Mouse (Mus musculus) v-Abl transformed pro-B cells (cell line): Measurements from ENCODE around the gene Maats1.

Experiments used
- in situ Hi-C, 2 experiments: fragments of 400-800 bp; cut with MboI; formaldehyde crosslinking; loops; one replicate each; pipeline ENCODE4 v1.15.1; 2025; ENCODE audit not compliant: unreplicated experiment in 2 of 2

Maats1 gene

DNA sequence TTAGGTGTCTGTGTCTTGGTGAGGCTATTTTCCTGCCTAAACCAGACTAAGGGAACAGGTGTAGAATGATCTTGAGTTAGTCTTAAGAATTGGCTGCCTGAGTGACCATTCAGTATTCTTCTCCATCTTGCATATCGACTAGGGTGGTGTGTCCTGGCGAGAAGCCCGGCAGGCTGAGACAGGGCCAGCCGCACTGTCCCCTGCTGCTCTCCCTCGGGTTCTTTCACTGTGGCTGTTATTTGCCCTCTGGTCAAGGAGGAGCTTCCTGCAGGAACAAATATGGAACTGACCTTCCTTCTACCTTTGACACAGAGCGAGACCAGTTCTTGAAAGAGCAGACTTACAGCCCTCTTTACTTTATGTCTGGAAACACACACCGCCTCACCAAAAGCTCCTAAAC, 10.1 kb upstream of the Maats1 start:
- in situ Hi-C loops: no loop called here

DNA sequence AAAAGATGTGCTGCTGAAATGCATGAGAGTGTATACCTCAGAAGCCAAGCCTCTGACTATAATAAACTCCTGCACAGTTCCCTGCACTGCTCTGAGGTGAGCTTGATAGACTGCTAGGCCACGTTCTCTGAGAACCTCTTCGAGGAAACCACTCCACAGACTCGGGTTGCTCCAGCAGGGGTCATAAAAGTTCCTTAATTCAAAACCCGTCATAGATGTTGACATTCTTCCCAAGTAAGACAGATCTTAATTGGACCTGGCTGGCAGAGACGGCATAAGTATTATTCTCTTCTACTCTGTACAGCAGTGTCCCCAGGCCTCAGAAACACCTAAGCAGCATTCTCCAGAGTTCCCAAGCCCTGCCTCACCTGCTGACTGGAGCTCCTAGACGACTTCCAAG, 9.0 kb upstream of the Maats1 start:
- in situ Hi-C loops: no loop called here

DNA sequence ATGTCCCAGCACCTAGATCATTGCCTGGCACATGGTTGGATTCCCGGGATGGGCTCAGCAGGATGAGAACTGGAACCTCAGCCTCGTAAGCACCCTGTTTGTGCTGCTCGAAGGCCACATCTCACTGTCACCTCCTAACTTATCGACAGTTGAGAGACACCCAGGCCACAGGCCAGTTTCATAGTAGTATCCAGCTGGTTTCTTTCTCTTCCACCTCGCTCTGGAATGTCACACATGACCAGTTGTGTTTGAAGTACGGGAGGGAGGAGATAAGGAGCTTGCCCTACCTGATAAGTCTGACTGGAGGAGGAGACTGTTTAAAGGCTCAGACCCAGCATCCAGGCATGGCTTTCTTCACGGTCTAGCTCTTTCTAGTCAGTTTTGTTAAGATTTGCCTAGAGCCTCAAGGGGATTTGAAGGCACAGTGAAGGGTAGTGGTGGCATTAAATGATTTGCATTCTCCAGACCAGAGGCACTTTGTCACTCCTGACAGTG, 8.5 kb upstream of the Maats1 start:
- in situ Hi-C loops: no loop called here

DNA sequence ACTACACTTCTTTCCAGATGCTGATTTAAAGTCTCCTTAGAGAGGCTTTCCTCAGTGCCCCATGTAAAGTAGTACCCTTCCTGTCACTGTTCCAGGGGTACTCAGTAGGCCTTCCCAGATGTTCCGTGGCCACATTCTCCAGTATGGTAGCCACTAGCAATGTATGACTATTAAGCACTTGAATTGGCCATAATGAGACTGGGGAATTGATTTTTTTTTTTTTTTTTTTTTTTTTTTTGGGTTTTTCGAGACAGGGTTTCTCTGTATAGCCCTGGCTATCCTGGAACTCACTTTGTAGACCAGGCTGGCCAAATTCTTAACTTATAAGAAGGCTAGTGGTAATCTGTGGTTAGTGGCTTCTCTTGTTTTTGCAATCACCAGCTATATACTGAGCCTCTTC, 7.9 kb upstream of the Maats1 start:
- in situ Hi-C loops: loop anchor here (5.0 to 25.0 kb wide), 8 partner anchors 132 to 712 kb away; partner anchors contain the start of gene Upk1b (in 1 of the 2)

DNA sequence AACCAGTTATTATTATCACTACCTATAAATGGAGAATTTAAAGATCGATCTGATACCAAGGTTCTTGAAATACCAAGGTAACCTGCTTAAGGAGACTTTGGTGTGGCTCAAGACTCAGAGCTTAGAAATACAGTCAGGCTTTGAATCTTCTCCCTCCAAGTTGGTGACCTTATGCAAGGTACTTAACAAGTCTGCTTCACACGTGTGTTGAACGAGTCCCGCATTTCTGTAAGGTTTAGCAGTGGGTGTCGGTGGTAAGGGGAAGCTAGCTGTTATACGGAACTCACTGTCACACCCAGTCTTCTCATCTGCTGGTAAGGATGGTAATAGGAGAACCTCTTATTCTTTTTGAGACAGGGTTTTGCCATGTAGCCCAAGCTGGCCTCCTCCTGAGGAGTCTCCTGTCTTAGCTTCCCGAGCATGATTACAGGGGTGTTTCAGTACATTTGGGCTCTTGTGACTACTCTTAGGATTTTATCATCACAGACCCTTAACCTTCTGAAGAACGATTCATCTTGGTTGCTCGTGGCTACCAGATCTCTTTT, 6.3 kb upstream of the Maats1 start:
- in situ Hi-C loops: loop anchor here (5.0 to 25.0 kb wide), 8 partner anchors 134 to 714 kb away; partner anchors contain the start of gene Upk1b (in 1 of the 2)

DNA sequence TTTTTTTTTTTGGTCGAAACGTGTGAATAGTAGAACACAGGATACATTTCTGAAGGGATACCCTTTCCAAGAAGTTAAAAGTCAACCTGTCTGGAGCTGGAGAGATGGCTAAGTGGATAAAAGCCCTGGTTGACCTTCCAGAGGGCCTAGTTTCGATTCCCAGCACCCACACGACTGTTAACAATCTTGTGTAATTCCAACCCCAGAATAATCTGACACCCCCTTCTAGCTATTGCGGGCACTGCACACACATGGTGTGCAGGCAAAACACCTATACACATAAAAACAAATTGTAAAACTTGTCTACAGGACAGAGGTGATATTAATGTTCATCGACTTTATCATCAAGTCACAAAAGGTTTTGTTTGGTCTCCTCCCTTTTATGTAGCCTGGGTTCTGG, 5.6 kb upstream of the Maats1 start:
- in situ Hi-C loops: loop anchor here (5.0 to 25.0 kb wide), 8 partner anchors 135 to 715 kb away; partner anchors contain the start of gene Upk1b (in 1 of the 2)

DNA sequence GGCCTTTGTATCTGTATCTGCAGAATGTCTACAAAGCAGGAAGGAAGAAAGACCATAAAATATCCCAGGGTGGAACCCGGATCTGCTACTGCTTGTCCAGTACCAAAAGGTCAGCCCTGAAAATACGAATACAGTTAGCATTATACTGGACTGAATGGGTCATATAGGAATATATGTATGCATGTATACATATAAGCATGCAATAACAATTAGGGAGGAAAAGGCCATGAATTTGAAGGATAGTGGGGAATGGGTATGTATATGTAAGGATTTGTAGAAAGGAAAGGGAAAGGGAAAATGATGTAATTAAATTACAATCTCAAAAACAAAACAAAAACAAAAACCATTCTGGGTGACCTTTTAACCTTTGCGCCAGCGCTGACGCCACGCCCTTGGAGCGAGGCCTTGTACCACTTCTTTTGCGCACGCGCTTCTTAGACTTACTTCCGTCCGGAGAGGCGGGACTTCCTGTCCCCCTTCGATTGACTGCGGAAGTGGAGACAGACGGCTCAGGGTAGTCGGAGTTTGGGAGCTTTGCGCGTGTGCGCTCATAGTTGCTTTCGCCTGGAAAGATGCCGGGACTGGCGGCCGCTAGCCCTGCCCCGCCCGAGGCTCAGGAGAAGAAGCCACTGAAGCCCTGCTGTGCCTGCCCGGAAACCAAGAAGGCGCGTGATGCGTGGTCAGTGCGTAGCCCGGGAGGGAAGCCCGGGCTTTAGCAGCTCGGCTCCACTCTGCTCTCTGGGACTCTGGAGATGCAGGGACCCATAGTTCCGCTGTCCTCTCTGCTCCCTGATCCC, 4.8 kb upstream of the Maats1 start, which contains the start of the genes Cox17 and Gm21987:
Gene Cox17, plus strand, starts transcription at position 463 of the 797 bp plus-strand sequence.
Gene Gm21987, plus strand, starts transcription at position 512 of the 797 bp plus-strand sequence.
- in situ Hi-C loops: loop anchor here (5.0 to 25.0 kb wide), 8 partner anchors 136 to 716 kb away; partner anchors contain the start of gene Upk1b (in 1 of the 2)

DNA sequence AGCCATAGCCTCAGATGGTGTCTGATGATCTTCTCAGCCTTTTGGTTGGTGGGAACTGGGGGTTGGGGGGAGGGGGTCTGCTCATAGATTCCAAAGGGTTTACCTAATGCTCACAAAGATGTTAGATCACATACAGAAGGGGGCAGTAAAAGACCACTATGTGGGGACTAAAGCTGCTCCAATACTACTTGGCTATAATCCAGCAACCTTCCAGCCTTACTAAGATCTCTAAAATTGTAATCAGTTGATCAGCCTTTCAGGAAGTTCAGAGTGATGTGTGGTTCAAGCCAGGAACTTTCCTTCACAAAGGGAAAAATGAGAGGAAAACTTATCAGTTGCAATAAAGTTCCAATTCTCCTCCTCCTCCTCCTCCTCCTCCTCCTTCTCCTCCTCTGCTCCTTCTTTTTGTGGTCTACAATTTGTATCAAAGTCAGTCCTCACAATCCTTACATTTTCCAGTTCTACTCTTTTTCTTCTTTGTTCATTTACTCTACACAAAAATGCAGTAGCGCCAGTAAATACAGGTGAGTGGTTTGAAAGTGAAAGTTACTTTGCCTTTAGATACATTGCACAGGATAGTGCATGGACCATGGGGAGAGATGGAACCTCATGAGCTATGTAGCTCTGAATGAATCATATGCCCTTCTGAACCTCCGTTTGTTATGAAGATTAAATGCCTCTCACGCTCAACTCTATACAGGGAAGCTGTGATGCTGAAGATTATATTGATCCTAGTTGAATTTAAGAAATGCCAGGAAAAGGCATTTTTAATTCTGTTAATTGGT, 3.2 kb upstream of the Maats1 start:
- in situ Hi-C loops: loop anchor here (5.0 to 25.0 kb wide), 8 partner anchors 137 to 717 kb away; partner anchors contain the start of gene Upk1b (in 1 of the 2)

DNA sequence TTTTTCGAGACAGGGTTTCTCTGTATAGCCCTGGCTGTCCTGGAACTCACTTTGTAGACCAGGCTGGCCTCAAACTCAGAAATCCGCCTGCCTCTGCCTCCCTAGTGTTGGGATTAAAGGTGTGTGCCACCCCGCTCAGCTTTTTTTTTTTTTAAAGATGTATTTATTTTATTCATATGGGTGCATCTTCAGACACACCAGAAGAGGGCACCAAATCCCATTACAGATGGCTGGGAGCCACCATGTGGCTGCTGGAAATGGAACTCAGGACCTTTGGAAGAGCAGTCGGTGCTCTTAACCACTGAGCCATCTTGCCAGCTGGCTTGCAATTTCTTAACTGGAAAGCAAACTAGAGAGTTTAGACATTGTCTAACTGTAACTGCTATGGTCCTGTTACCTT, 3.9 kb downstream of the Maats1 start:
- in situ Hi-C loops: loop anchor here (10.0 to 25.0 kb wide), 2 partner anchors 653 to 724 kb away; no protein-coding TSS in a partner anchor

DNA sequence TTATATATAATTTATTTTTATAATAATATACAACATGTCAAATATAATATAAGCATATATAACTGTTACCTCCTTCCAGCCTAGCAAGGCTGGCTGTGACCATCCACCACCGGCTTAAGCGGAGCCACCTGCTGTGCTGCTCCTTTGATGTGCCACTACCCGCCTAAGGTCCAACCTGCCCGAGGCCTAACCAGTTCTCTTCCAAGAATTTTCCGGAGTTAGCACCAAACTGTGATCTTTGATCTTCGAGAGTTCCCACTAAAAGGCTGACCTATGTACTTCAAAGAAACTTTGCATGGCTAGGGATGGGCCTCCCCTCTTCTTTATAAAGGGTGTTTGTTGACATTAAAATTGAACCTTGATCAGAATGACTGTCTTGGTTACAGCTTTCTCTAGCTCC, 7.5 kb downstream of the Maats1 start:
- in situ Hi-C loops: loop anchor here (10.0 to 25.0 kb wide), 2 partner anchors 650 to 728 kb away; no protein-coding TSS in a partner anchor

DNA sequence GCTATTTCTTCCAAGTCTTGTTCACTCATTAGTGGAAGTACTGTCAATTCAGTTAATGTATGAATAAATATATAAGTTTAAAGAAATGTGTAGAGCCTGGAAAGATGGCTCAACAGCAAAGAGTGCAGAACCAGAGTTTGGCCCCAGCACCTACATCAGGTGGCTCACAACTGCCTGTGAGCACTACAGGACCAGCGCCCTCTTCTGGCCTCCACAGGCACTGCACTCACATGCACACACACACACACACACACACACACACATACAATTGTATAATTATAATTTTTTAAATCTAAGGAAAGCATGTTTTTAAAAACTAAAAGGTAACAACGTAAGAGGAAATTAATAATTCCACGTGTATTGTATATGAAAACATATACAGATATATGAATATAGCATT, 12.6 kb downstream of the Maats1 start:
- in situ Hi-C loops: loop anchor here in 1 of 2 experiments (25.0 kb wide), 1 partner anchor 733 kb away; no protein-coding TSS in a partner anchor

DNA sequence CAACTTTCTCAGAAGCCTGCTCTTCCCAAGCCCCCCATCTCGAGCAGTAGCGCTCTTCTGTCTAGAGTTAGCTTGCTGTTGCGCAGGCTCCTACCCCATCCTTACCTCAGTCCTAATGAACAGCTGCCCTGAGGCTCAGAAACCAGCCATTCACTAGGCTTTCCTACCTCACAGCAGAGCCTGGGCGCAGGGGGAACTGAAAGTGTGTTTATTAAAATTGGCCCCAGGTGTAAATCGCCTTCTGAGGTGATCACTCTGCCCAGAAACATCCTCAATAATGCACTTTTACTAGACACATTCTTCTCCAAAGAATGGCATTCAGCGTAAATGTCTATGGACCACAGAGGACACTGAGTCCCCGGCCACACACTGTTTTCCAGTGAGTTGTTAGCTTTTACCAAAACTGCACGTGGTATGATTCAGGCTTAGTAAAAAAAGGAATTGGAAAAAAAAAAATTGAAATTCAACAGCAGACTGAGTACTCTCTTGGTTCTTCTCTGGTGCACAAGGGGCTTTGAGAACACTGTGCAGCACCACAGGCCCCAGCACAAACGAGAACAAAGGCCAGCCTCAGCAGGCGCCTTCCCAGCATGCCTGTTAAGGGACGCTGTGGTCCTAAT, 15.1 kb downstream of the Maats1 start:
- in situ Hi-C loops: loop anchor here in 1 of 2 experiments (25.0 kb wide), 1 partner anchor 735 kb away; no protein-coding TSS in a partner anchor

DNA sequence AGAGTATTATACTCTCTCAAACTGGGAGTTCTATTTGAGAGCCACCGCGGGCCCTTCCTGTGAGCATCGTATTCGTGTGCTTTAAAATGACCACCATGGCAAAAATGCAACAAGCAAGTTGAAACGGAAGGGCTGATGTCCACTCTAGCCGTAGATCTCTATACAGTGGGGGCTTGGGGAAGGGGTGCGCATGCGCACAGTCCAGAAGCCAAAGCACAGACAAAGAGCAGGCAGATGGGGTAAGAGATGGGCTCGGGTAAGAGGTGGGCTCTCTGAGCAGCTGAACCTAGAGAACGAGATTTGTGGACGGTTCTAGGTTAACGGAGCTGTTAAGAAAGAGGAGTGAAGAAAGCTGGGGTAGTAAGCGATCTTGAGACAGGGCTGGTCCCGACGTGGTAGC, 17.6 kb downstream of the Maats1 start:
- in situ Hi-C loops: no loop called here

DNA sequence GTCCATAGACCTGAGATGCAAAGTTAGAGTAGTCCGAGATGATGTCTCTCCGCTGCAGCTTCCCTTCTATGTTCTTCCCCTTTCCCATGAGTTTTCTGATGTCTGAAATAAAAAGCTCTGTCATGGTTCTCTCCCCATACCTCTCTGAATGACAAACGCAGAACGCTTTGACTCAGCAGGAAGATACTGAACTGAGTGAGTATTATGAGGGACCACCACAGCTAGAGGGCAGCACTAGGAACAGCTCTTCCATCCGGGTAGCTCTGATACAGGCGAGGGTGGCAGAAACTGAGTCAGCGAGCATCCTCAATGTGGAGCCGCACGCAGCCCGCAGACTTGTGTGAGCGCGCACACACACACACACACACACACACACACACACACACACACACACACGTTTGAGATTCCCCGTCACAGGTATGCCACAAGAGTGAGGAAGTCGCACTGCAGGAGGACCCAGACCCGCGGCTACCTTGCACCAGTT, 20.4 kb downstream of the Maats1 start:
- in situ Hi-C loops: no loop called here

DNA sequence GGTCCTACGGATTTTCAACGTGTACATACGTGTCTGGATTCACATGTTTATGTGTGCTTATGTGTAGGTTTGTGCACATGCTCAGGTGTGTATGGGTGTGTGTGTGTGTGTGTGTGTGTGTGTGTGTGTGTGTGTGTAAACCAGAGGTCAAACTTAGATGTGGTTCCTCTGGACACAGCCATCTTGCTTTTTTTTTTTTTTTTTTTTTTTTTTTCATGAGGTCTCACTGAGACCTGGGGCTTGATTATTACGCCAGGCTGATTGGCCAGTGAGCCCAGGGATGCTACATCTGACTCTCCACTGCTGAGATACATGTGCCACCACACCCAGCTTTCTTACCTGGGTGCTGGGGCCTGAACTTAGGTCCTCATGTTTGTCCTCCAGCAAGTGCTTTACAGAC, 22.9 kb downstream of the Maats1 start:
- in situ Hi-C loops: no loop called here

DNA sequence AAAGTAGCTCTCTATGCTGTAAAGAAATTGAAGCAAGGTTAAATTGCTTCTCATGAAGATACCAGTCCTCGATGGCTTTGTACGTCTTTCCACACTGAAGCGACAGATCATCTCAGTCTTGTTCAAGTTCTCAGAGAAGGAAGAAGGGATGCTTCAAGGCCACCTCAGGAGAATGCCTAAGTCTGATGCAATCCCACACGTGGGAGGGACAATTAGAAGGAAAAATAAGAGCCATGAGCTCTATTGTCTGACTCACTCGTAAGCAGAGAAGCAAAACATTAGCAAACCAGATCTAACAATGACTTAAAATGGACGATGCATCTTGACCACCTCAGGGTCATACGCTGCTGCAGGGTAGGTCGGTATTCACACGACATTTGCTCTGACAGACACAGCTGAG, 23.5 kb downstream of the Maats1 start:
- in situ Hi-C loops: no loop called here

DNA sequence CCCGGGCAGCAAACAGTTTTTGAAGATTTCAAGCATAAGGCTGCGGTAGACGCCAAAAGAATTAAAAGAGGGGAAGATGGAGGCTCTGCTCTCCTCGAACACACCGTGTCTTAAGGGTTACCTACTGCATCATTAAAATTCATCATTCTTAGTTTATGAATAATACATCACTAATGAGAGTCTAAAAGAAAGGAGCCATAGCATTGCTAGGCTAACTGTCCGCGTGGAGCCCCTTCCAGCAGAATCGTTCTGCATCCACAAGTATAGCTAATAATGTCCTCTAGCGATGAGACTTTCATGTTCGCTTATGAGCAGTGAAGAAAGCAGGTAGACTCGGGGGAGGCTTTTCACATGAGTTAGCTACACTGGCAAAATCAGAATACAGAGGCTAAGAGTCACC, 33.7 kb downstream of the Maats1 start:
- in situ Hi-C loops: no loop called here

DNA sequence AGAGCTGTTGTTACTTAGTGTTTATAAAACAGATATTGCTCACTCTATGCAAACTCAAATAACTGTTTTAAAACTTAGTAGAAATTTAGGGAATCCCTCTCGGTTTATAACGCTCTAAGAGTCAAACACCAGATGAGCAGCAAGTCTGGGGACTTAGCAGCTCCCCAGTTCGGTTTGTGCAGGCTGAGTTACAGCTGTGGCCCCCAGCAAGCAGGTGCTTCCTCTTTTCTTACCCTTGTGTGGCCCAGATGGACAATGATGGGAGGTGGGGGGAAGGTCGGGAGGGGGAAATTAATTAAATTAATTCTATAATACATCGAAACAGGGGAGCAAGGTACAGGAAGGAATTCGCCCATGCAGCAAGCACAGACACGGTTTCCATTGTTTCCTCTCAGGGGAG, 34.3 kb downstream of the Maats1 start:
- in situ Hi-C loops: no loop called here

DNA sequence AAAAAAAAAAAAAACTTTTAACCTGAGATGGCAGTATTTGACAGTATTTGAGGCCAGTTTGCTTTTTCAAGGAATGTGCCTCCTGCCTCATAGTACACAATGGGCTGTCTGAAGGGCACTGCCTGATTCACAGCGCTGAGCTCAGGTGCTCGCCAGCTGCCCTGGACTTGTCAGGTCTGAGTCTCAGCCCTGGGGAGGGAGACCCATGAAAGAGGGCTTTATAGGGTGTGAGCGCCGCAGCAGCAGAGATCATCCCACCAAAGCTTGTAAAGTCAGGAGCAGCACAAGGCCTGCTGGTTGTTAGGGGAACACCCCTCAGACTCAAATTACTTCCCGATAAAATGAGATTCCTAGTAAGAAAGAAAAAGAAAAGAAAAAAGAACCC, 34.7 kb downstream of the Maats1 start:
- in situ Hi-C loops: no loop called here
